Mouse (Mus musculus) bone marrow macrophage, adult 2 months (primary cell): Measurements from ENCODE around the gene Kcnh1.

ENCODE experiments used
- CTCF ChIP-seq: IDR thresholded peaks from 2 replicates; pipeline ENCODE4 v1.5.1; 2012; ENCODE audit warnings: low read depth, mild to moderate bottlenecking, low read length, moderate library complexity
- POLR2A ChIP-seq: IDR thresholded peaks from 2 replicates; pipeline ENCODE4 v1.6.1; 2012; ENCODE audit warnings: mild to moderate bottlenecking, low read depth, low read length, borderline replicate concordance

DNA sequence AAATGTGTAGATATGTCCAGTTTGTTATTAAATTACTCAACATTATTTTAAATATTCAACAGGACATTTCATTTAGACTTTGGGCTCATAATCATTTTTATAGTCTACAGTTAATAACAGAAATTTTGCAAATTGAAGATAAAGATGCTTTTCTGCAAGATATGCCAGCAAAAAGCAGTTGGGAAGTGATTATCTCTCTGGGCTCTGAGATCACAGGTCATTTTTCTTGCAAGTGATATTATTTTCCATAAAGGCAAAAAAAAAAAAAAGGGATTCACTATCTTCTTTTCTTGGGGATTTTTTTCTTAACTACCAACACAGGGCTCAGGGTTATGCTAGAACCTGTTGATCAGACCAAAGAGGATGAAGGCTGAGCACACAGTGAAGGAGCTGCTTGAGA is 342.4 kb downstream of the Kcnh1 start:
- TF ChIP-seq POLR2A (no peak), CTCF (no peak)
